Mouse (Mus musculus): Measurements from ENCODE around the gene C2cd5.

Gene C2cd5

GRCm38 (mm10) chr6:142964531-142965385 lies 135.2 kb downstream of the C2cd5 start:
- DNase-seq = peak; percentile 91

GRCm38 (mm10) chr6:142964076-142964530 lies 135.8 kb downstream of the C2cd5 start, which contains the start of gene St8sia1:
St8sia1 (minus strand) TSS chr6:142964452.
- peak; percentile 85 for DNase-seq

GRCm38 (mm10) chr6:142963480-142964075 lies 136.4 kb downstream of the C2cd5 start:
- DNase-seq = peak; percentile 66

- peak; percentile 50 for DNase-seq
Observed at GRCm38 (mm10) chr6:142962881-142963280, 137.1 kb downstream of the C2cd5 start.

GRCm38 (mm10) chr6:142962476-142962875 lies 137.5 kb downstream of the C2cd5 start:
- DNase-seq = no peak

- no peak for DNase-seq
Observed at GRCm38 (mm10) chr6:142961721-142962455, 138.1 kb downstream of the C2cd5 start.
